Mouse (Mus musculus): ENCODE data around the gene Ubfd1.
"Not testable (repeated sequence)": the region's sequence is repeated elsewhere in the genome, so short reads cannot be mapped to it uniquely, and the experiment has no call there.

Gene Ubfd1

DNA sequence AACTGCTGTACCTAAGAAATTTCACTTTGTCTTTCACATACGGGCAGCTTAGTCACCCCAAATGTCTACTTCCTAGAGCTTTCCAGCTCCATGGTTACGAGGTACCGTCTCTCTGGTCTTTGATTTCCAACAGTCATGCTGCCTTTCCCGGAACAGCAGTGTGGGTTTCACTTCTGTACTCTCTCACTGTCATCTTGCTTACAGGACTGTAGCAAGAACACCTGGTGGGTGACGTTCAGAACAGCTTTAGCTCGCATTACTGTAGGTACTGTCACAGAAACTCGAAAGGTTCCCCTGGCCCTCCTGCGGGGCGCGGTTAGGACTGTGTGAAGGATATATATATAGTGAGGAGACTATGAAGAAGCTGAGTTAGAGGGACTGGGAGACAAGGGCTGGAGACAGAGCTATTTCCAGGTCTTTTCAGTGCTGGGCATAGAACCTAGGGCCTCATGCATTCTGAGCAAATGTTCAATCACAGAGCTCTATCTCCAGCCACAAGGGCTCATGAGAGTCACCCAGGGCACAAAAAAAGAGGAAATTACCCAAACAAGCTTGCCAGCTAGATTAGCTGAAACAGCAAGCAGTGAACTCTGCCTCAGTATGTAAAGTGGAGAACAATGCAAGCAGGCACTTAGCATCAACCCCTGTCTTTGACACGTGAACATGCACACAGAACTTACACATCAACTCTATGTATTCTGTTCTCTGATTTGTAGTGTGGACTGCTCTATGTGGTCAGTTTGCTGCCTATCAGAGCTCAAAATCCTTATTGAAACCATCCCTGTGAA is 20.4 kb downstream of the Ubfd1 start:
- DNase-seq, result no peak

DNA sequence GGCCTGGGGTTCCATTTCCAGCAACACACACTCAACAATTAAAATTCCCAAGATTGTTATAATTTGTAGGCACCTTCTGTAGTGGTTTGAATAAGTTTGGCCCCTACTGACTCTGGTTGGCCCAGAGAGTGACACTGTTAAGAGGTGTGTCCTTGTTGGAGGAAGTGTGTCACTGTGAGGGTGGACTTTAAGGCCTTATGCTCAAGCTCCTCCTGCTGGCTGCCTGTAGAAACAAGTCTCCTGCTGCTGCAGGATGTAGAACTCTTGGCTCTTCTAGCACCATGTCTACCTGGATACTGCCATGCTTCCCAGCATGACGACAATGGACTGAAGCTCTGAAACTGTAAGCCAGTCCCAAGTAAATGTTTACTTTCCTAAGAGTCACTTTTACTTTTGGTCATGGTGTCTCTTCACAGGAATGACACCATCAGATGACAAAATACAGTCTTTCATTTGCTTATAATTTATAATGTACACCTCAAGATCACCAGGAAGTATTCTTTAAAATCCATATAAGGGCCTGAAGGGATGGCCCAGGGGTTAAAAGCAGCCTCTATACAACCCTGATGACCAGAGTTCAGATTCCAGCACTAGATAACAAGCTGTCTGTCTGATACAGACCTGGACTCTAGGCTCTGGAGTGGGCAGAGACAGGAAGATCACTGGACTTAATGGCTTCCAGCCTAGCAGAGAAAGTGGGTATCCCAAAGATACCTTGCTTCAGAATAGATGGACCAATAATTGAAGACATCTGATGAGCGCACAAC is 27.8 kb downstream of the Ubfd1 start:
- DNase-seq, result no peak

DNA sequence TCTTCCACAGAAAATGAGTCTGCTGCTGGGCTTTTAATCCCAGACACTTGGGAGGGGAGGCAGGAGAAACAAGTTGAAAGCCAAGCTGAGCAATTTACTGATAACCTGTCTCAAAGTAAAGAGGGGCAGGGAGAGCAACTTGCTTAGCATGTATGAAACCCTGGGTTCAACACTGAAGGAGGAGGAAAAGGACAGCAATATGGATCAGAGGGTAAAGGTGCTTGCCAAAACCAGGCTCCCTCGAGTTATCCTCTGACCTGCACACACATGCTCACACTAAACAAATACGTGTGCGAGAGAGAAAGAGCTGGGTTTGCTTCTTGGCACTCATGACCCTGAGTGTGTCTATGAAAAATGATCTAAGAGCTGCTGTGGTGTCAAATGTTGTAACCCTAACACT is 31.0 kb downstream of the Ubfd1 start:
- no peak for DNase-seq

DNA sequence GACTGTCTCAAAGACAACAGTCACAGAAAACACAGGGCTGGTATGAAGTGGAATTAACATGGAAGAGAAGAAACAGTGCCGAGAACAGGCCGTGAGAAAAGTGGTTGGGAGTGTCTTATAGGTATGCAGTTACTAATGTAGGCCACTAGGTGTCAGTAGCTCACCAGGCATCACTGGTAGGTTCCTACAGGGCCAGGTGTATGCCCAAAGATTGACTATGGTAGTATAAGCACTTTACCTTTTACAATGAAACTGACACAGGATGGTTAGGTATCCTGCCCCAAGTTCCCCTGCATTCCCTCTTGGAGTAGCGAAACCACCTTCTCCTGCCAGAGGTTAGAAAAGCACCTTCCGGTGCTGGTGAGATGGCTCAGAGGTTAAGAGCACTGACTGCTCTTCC is 32.2 kb downstream of the Ubfd1 start:
- DNase-seq, result peak; percentile 52

DNA sequence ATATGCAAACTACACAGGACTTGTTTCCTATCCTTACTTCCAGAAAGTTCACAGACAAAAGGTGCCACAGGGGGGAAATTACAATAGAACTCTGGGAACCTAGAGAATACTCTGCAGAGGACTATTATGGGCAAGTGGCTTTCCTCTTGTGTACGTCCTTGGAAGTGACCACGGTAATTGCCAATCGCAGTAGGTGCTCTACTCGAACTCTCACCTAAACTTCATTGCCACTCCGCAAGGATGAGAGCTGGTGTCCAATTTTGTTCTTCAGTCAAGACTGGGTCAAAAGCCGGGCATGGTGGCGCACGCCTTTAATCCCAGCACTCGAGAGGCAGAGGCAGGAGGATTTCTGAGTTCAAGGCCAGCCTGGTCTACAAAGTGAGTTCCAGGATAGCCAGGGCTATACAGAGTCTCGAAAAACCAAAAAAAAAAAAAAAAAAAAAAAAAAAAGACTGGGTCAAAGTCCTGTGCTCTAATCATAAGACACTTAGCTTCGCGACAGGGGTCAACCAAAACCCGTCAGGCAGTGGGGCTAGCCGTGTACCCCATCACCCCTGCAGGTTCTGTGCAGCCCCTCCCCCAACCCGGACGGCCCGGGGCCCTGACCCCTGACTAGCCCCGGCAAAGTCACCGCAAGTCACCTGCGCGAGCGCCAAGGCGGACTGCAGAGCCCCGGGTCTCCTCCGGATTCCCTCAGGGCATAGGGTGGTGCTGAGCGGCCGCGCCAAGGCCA is 34.2 kb downstream of the Ubfd1 start:
- not testable (repeated sequence) for DNase-seq

DNA sequence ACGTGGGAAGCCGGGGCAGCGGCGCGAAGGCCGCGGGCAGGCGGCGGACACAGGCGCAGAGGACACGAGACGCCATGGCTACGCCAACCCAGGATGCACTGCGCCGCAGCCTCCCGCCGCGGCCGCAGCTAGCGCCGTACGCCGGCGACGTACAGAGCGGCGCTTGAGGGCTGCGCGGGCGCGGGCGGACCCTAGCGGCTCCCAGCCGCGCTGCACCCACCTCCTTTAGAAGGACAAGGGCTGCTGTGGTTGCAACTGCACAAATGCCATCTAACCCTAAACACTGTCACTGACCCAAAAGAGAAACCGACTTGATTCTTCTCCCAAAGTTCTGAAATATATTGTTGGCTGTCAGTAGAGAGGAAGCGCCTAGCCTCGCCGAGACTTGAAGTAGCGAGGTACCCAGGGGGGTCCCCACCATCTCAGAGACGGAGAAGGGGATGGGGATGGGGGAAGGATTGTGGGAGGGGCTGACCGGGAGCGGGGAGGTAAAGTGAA is 34.8 kb downstream of the Ubfd1 start, which contains the start of gene Ndufab1:
Gene Ndufab1 (minus strand): TSS at position 140 of the 498 bp plus-strand sequence.
- DNase-seq, result peak; percentile 85

DNA sequence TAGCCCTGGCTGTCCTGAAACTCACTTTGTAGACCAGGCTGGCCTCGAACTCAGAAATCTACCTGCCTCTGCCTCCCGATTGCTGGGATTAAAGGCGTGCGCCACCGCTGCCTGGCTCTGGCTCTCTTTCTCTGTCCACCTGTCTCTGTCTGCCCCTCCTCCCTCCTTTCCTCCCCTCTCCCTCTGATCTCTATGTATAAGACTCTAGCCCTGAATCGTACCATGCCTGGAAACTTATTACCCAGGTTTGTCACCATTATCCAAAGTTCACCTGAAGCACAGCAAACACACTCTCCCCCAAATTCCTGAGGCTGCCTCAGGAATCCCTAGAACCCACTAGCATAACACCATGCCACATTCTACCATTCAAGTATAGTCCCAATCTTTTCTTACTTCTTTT is 41.2 kb downstream of the Ubfd1 start:
- DNase-seq, result no peak

DNA sequence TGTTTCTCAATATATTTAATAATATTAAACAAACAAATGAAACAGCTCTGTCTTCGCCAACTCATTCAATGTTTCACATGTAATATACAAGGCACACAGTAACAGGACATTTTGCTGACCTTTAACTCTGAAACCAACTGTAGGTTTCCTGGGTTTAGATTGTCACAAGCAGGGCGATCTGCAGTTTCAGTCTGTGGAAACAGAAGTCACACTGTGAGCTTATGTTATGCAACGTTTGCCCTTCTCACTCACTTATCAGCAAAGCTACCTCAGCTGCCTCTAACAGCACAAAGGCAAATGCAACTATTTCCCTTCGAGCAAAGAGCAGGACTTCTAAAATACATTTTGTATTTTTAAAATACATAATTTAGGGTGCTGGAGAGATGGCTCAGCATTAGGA is 56.5 kb downstream of the Ubfd1 start:
- no peak for DNase-seq

DNA sequence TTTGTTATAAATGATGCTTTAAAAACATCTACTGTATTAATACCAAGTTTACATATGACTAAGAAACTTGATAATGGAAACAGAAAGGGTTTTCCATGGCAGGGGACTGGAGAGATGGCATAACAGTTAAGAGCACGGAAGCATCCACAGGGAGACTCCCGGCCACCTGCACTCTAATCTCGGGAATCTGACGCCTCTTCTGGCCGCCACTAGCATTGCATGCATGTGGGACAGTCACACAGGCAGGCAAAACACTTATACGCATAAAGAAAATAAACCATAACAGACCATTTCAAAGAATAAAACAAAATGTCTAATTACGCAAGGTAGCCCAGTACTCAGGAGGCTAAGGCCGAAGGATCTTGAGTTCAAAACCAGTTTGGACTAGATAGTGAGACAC is 58.7 kb downstream of the Ubfd1 start:
- no peak for DNase-seq

DNA sequence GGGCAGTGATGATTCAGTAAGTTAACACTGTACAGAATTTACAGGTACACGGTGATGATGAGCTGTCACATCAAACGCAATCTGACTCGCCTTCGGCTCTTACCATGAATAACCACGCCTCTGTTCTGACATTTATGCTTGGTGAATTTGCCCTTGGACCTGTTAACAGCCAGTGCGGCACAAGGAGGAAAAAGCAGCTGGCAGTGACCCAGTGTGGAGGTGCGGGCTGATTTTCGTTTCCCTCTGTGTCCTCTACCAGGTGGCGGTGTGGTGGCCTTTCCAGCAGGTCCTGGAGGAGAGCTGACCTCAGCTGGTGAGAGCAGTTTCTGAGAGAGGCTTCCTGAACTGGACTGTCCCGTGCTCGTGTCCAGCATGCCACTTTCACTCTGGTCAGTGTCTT is 60.0 kb downstream of the Ubfd1 start:
- DNase-seq, result no peak

All from thymus, postnatal 25 days (tissue).